Mouse (Mus musculus) frontal cortex, postnatal 25 days (tissue): ENCODE results near the gene Smim6.

ENCODE experiments used
- DNase-seq, 2 experiments: peaks; one replicate each; pipeline ENCODE4 v3.0.0; 2022; ENCODE audit warnings: low spot score in 2 of 2

Smim6 gene

GRCm38 (mm10) chr11:115911632-115912376 is at the start of gene Smim6:
Gene Smim6 (plus strand): TSS chr11:115912017.
- DNase-seq = no peak

GRCm38 (mm10) chr11:115863895-115864294 is 47.9 kb upstream of the Smim6 start:
- no peak for DNase-seq

DNA sequence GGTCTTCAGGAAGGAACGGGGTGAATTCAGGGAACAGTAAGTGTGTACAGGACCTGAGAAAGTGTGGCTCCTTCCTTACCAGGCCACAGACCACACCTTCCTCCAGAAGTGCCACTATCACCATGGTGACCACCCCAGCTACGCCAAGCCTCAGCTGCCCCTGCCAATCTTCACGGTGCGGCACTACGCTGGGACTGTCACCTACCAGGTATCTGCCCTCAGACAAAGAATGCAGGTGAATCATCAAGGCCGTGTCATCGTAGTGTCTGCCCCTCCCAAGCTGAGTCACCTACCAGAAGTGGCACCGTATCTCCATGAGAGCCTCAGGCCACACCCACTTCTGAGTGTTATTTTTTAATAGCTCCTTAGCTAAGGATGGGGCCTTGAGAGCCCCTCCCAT is 42.4 kb upstream of the Smim6 start:
- DNase-seq = no peak

- DNase-seq = no peak
Observed at GRCm38 (mm10) chr11:115872437-115872836, 39.4 kb upstream of the Smim6 start.

GRCm38 (mm10) chr11:115875935-115876334 is 35.9 kb upstream of the Smim6 start:
- no peak for DNase-seq

DNA sequence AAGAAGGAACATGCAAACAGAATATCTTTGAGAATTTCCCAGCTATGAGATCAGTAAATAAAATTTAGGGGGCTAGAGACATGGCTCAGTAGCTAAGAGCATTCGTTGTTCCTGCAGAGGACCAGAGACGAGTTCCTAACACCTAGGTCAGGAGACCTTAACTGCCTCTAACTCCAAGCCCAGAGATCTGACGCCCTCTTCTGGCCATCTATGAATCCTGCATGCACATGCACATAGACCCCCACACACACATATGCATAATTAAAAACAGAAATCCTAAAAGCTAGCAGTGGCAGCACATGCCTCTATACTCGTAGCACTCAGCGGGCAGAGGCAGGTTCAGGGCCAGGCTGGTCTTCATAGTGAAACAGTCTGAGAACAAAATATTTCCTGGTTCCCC is 35.4 kb upstream of the Smim6 start:
- no peak for DNase-seq

GRCm38 (mm10) chr11:115877174-115877755 is 34.6 kb upstream of the Smim6 start:
- no peak for DNase-seq

GRCm38 (mm10) chr11:115878071-115878470 is 33.7 kb upstream of the Smim6 start:
- DNase-seq = no peak

DNA sequence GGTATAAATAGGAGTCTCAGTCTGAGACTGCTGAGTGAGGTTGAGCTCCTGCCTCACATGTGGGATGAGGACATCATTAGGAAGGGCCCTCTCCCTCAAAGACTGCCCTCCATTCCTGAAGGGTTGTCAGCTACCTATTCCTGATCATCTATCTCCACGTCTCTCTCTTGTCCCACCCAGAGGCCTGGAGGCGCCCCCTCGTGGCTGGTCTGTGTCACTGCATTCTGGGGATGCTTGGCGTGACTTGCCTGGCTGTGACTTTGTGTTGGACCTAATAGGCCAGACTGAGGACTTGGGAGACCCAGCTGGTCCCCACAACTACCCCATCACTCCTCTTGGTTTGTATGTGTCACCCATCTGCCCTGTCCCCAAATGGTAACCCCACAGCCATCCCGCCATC is 30.8 kb upstream of the Smim6 start:
- no peak for DNase-seq

- no peak for DNase-seq
Observed at GRCm38 (mm10) chr11:115883251-115883650, 28.6 kb upstream of the Smim6 start.

- DNase-seq = no peak
Observed at GRCm38 (mm10) chr11:115884361-115884760, 27.5 kb upstream of the Smim6 start.

GRCm38 (mm10) chr11:115885281-115885680 is 26.5 kb upstream of the Smim6 start:
- no peak for DNase-seq

DNA sequence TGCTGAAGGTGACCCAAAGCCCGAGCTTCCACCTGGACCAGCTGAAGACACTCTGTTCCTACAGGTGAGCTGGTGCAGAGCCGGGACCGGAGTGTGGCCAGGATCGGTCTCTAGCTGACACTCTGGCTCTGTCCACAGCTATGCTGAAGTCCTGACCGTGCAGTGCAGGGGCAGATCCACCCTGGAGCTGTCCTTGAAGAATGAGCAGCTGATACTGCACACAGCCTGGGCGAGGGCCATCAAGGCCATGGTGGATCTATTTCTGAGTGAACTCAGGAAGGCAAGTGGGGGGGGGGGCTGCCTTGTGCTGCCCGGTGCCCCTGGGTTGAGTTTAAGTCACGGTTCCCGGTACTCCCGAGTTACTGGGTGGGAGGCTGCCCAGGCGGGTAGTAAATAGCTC is 25.4 kb upstream of the Smim6 start:
- no peak for DNase-seq

DNA sequence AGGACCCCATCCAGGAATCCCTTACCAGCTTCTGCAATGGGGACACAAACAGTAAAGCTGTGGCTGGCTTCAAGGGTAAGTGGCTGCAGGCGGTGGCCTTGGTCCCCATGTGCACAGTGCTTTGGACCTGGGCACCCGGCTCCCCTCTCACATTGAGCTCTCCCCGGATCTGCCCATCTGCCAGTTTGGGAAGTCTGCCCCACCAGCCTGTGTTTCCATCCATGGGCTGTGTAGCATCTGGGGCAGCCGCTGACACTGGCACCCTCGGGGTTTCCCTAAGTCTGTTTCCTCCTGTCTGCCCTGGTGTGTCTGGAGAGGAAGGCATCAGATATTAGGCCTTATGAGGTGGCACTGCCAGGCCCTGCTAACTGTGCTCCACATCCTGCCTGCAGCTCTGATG is 23.8 kb upstream of the Smim6 start:
- no peak for DNase-seq

DNA sequence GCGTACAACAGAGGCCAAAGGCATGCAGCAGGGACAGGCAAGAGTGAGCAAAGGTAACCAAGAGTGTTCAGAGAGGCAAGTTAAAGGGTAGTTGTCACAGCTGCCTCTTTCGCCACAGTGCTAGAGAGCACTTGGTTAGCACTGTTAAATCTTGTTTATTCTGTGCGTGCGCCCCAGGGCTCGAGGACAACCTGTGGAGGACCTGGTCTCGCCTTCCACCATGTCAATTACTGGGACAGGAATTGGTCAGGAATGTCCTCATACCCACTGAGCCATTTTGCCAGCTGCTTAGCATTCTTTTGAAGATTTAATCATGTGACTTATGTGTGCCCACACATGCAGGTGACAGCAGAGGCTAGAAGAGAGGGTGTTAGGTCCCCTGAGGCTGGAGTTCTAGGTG is 22.7 kb upstream of the Smim6 start:
- DNase-seq = no peak

DNA sequence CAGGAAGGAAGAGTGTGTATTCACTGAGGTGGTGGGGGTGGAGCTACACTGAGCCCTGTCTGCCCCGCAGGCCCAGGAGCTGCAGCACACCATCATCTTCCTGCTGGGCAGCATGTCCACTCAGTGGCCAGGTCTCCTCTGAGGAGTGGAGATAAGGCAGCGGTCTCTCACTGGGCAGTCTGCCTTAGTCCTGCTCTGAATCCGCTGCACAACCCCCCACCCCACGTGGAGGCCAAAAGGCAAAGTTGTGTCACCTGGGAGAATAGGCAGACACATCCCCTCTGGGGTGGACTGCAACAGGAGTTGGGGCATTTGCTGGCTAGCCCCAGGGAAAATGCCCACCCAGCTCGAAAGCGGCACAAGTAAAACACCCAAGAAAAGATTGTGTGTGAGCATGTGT is 19.6 kb upstream of the Smim6 start:
- DNase-seq = no peak

DNA sequence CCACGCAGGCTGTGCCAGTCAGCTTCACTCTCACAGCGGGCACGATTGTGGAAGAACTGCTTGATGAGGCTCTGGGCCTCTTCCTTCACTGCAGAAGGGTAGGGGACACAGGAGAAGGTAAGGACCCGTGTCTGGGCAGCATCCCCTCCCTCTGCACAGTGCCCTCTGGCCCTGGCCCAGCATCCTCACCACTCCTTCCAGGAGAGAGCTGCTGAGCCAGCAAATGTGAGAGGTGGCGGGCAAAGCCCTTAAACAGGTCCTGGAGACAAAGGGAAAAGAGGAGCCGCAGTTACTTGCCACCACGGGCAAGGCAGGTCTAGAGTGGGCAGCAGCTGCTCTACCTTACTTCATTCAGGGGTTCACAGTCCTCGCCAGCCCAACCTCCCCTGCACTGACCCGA is 18.7 kb upstream of the Smim6 start:
- no peak for DNase-seq

DNA sequence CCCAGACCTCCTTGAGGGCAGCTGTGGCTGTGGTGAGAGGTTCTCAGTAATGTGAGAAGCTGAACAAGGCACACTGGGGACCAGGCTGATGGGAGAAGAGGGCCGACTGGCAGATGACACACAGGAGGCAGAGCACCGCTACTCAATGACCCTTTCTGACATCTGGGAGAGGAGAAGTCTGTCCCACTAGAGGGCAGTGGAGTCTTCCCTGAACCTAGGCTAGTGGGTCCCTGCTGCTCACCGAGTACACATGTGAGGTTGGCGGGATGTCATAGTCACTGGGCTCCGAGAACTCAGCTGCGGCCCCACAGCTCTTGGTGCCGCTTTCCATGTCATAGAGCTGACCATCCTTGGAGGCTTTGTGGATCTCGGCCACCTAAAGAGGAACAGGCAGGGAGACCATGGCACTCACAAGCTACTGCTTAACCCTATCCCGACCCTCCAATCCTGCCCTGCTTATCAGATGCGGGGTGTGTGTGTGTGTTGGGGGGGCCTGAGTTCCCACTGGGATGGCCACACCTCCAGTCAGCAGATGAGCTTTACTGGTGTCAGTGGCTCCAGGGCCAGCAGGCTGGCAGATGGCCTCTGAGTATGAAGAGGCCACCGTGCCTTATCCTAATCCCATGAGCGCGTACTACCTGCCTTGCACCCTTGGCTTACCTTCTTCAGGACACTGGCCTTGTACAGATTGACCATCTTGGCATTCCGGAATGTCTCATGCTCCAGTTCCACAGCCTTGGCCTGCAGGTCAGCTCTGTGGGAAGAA is 16.9 kb upstream of the Smim6 start:
- DNase-seq = no peak

- no peak for DNase-seq
Observed at GRCm38 (mm10) chr11:115898446-115898845, 13.4 kb upstream of the Smim6 start.

DNA sequence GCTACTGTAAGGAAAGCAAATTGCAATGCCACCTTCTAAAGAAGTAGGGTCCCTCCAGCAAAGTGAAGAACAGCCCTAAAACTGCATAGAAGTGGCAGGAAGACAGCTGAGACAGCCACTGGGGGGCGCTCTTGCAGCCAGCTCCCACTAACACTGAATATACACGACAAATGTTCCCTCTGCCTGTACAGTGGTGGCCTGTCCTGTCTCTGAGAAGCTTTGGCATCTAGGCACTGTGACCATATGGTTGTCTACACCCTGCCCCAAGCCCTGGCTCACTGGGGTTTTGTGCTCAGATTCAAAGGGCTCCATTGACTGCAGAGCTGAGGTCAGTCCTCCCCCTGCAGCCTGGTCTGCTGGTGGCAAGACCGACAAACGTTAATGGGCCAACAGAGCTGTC is 12.9 kb upstream of the Smim6 start:
- peak in 1 of 2 experiments; percentile 8 for DNase-seq

DNA sequence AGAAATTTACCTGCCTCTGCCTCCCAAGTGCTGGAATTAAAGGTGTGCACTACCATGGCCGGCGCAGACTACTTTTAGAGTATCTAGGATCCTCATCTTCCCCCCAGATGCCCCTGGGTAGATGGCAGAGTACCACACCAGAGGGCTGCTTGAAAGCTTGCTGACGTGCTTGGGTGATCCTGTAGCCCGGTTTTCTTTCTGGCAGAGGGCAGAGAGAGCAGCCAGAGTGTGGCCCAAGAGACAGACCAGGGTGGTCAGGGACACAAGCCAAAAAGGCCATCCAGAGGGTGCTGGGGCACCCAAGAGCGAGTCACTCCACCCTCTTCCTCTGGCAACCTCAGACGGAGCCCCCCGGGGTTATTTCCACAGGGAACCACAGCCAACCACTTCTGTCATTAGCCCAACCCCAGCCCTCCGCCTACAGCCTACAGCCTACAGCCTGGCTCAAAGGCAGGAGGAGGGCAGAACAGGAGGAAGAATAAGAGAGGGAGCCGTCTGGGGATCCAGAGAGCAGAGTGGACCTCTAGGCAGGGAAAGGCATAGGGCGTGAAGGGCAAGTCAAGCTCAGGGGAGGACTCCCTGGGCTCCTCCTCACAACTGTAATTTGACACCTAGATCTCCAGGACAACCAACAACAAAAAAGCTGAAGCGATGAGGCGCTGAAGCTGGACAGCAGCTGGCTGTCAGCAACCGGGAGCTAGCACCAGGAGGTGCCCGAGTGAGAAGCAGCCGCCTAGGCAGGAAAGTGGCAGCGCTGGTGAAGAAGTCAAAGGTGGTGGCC is 12.1 kb upstream of the Smim6 start, which contains the start of gene Smim5:
TSS of gene Smim5 (plus strand) at position 481 of the 781 bp plus-strand sequence.
- no peak for DNase-seq
